Mouse (Mus musculus) hindbrain, embryonic 14.5 days (tissue): ENCODE measurements around the gene Traf2. TPM values are rescaled to one million over a fixed set of nuclear protein-coding genes. Genes with fewer than 3 reads are reported as not detected.
A peak's percentile ranks its signal among the peaks of the same experiment; 100 is the strongest.

Experiments
- ATAC-seq: fragments of 200-750 bp; cut with Nextera tagmentation; 2 replicates; pipeline ENCODE4 v1.8.0; 2017; ENCODE audit warnings: moderate number of reproducible peaks, mild to moderate bottlenecking, moderate TSS enrichment, moderate library complexity; ENCODE audit not compliant: low FRiP score
- DNase-seq: peaks from one replicate; pipeline ENCODE4 v3.0.0-alpha.2; 2015; ENCODE audit warnings: low spot score
- H3K27ac ChIP-seq: fragments of 300-500 bp; sonication (generic); 2 replicates; pipeline ENCODE4 v1.5.1; 2014; ENCODE audit warnings: mild to moderate bottlenecking, moderate library complexity
- H3K27me3 ChIP-seq: fragments of 300-500 bp; sonication (generic); 2 replicates; pipeline ENCODE4 v1.6.1; 2014; ENCODE audit warnings: mild to moderate bottlenecking, low read length, mixed read lengths; ENCODE audit not compliant: control insufficient read depth, insufficient read depth
- H3K36me3 ChIP-seq: fragments of 300-500 bp; sonication (generic); replicated peaks from 2 replicates; pipeline ENCODE4 v1.6.1; 2014; ENCODE audit not compliant: control insufficient read depth, insufficient read depth
- H3K4me1 ChIP-seq: fragments of 300-500 bp; sonication (generic); replicated peaks from 2 replicates; pipeline ENCODE4 v1.6.1; 2014; ENCODE audit warnings: antibody characterized with exemption, low read length, mixed read lengths; ENCODE audit not compliant: control insufficient read depth, insufficient read depth
- H3K4me2 ChIP-seq: fragments of 300-500 bp; sonication (generic); replicated peaks from 2 replicates; pipeline ENCODE4 v1.6.1; 2014; ENCODE audit warnings: mild to moderate bottlenecking, moderate library complexity
- H3K4me3 ChIP-seq: fragments of 300-500 bp; sonication (generic); replicated peaks from 2 replicates; pipeline ENCODE4 v1.5.1; 2014; ENCODE audit warnings: mild to moderate bottlenecking, low read length
- H3K9ac ChIP-seq: fragments of 300-500 bp; sonication (generic); 2 replicates; pipeline ENCODE4 v1.6.1; 2014
- H3K9me3 ChIP-seq: fragments of 300-500 bp; sonication (generic); 2 replicates; pipeline ENCODE4 v1.6.1; 2016; ENCODE audit warnings: low read length; ENCODE audit not compliant: control insufficient read depth
- WGBS: fragments of 180-500 bp; shearing (Covaris S2); extraction: QIAGEN DNeasy Blood & Tissue Kit; methylation state at CpG from one replicate; pipeline ENCODE4 v1.1.7; 2014; 5-methylcytosine and 5-hydroxymethylcytosine counted together
- polyA plus RNA-seq: library from polyadenylated mRNA; unstranded; fragments of >200 nt; fragmentation: Nextera tagmentation; extraction: Ambion mirVana; gene quantifications from 2 replicates; pipeline ENCODE4 v1.2.1, GENCODE M21; 2014

Gene Traf2
- polyA plus RNA-seq, 1 experiment from 2014 or later = 15.6 TPM

DNA sequence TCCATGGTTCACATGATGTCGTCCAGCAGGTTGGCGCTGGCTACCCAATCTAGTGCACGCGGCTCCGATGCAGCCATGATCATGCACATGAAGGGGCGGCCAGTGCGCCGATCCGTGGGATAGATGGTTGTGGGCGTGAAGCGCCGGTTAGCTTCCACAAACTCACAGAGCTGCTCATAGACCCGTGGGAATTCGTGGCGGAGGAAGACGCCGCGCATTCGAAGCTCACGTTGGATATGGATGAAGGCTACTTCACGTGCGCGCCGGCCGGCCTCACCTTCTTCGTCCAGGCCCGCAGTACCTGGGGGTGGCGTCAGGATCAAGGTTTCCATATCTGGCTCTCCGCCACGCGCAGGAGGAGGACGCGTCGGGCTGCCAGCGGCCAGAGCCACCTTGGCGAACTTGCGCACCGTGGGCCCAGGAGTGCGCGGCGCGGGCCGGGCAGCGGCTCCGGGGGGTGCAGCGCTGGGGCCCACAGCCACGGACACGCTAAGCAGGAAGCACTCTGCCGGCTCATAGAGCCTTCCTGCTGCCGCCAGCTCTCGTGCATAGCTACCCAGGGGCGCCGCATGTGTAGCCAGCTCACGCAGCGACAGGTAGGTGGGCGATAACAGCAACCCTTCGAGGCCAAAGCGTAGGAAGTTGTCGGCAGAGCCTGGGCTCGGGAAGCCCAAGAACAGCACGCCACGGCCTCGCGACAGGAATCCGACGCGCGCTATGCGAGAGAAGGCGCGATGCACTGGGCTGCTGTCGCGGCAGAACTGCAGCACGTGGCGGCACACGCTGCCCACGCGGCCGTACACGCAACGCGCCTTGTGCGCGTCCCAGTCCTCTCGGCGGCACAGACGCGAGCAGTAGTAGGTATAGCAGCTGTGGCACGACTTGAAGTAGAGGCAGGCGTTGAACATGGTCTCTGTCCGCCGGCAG, 30.5 kb upstream of the Traf2 start:
- 16% methylated on average over 92 of the region's 92 CpGs for WGBS
- H3K4me1 ChIP-seq = peaks cover 43% of the 10 kb centered on the region
- no peak for DNase-seq
- no peak overlapping the region; the same call in 1 of the 2 replicates for H3K9ac ChIP-seq
- H3K36me3 ChIP-seq = peaks cover 14% of the 10 kb centered on the region
- H3K4me3 ChIP-seq = peak overlapping the region; percentile 14
- no peaks in the 10 kb centered on the region for H3K9me3 ChIP-seq
- no peak overlapping the region for H3K27ac ChIP-seq
- peak overlapping the region; percentile 19 for H3K4me2 ChIP-seq
- no peak for ATAC-seq
- peaks cover 56% of the 10 kb centered on the region for H3K27me3 ChIP-seq

DNA sequence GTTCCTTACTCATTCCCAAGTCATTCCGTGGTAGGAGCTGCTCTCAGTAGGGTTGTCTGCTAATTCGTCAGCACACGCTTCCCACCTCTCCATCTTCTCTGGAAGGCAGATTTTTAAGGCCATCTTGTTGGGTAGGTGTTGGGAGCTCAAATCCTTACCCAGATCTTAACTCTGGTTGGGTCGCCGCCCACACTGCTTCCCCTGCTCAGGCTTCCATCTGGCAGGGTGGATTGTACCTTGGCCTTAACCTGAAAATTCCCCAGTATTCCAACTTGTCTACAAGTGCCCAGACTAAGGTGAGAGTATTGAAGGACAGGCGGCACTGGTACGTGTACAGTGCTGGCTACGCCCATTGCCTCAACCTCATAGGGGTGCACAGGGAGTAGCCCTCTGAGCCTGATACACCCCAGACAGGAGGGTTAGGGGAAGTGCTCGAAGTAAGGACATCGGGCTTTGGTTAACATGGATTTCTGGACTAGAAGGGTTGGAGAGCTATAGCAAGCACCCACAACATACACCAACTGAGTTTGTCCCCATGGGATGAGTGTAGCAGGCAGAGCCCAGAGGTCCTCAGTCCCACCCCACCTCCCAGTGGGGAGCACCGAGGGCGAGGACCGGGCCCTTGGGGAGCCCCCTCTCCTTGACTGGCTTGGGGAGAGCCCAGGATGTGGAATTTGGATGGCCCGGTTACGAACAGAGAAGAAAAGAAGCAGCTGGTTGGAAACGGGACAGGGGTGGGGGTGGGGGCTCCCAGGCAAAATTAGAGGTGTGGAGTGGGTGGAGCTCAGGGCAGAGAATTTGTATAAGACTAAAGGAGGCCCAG, 29.5 kb upstream of the Traf2 start:
- 72% methylated on average over 16 of the region's 16 CpGs for WGBS
- H3K4me1 ChIP-seq = peaks cover 40% of the 10 kb centered on the region
- H3K27me3 ChIP-seq = peaks cover 56% of the 10 kb centered on the region
- H3K4me3 ChIP-seq = no peak overlapping the region
- H3K4me2 ChIP-seq = no peak overlapping the region; the same call in 1 of the 2 replicates
- ATAC-seq (no peak), DNase-seq (no peak)
- H3K27ac ChIP-seq = no peak overlapping the region
- peaks cover 14% of the 10 kb centered on the region for H3K36me3 ChIP-seq
- no peaks in the 10 kb centered on the region for H3K9me3 ChIP-seq
- H3K9ac ChIP-seq = no peak overlapping the region

DNA sequence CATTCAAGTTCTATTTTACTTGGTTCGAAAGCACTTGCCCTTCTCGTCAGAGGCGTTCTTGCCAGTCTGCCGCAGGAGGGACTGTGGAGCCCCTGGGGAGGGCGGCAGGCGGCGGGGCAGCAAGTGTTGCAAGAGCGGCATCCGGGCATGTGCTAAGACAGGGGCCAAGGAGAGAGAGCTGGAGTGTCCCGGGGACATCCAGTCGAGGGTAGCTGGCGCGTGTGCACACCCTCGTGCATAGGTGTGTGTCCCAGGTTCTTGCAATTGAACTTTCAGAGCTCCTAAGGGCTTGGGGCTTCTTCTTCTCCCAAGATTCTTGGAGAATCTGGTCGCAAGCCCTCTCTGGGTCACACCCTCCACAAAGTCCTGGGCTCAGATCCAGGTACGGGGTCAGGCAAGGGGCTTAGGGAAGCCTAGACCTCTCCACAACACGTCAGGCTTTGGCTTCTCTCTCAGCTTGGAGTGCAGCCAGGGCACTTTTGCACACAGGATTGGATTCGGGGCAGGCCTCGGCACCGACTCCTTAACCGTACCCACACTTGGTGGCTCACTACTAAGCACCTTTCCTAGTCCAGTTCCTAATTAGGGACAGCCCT, 28.8 kb upstream of the Traf2 start:
- Histone ChIP-seq H3K4me1 (peaks cover 33% of the 10 kb centered on the region), H3K9me3 (no peaks in the 10 kb centered on the region), H3K4me2 (peak overlapping the region; percentile 90), H3K27ac (peak overlapping the region; percentile 85), H3K27me3 (peaks cover 52% of the 10 kb centered on the region), H3K4me3 (peak overlapping the region; percentile 51), H3K36me3 (peaks cover 14% of the 10 kb centered on the region), H3K9ac (peak overlapping the region; percentile 56)
- WGBS = 15% methylated on average over 21 of the region's 21 CpGs
- no peak for ATAC-seq
- DNase-seq = no peak

- H3K4me1 ChIP-seq = peaks cover 28% of the 10 kb centered on the region
- ATAC-seq (peak; percentile 99), DNase-seq (peak; percentile 97)
- H3K9ac ChIP-seq = peak within 1 kb of the TSS; percentile 56
- no peaks in the 10 kb centered on the region for H3K9me3 ChIP-seq
- peak within 1 kb of the TSS; percentile 51 for H3K4me3 ChIP-seq
- peak within 1 kb of the TSS; percentile 90 for H3K4me2 ChIP-seq
- peak within 1 kb of the TSS; percentile 85 for H3K27ac ChIP-seq
- WGBS = under 1% methylated on average over 42 of the region's 45 CpGs
- H3K27me3 ChIP-seq = peaks cover 44% of the 10 kb centered on the region
- peaks cover 16% of the 10 kb centered on the region for H3K36me3 ChIP-seq
These were observed 28.1 kb upstream of the Traf2 start, which contains the start of the genes Mamdc4 and Phpt1 for GRCm38 (mm10) chr2:25574579-25575431. Mamdc4 (minus strand) TSS chr2:25574845. Phpt1 (minus strand) TSS chr2:25575224.

DNA sequence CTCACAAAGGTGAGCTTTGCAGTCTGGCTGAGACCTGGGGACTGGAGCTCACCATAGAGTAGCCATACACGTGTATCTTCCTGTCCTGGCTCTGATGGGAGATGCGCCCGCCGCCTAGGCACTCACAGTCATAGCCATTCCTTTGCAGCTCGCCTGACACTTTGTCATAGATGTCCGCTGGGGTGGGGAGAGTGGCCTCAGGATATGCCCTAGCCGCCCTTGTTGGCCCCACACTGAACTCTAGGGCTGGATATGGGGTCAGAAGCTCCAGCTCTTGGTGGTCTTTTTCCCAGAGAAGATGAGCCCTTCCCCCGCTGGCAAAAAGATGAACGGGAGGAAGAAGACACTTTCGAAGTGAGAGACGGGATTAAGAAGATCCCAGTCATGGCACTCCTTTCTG, 27.4 kb upstream of the Traf2 start:
- H3K4me2 ChIP-seq = peak overlapping the region; percentile 90
- ATAC-seq (no peak), DNase-seq (no peak)
- H3K27me3 ChIP-seq = peaks cover 38% of the 10 kb centered on the region
- peak overlapping the region; percentile 51 for H3K4me3 ChIP-seq
- WGBS = 21% methylated on average over 11 of the region's 11 CpGs
- H3K27ac ChIP-seq = peak overlapping the region; percentile 85
- H3K9me3 ChIP-seq = no peaks in the 10 kb centered on the region
- H3K36me3 ChIP-seq = peaks cover 23% of the 10 kb centered on the region
- H3K4me1 ChIP-seq = peaks cover 21% of the 10 kb centered on the region
- H3K9ac ChIP-seq = peak overlapping the region; percentile 55

- WGBS = 100% methylated on average over 2 of the region's 2 CpGs
- Histone ChIP-seq H3K4me3 (0 out of 2 replicates have a peak overlapping the region, but pooled peaks have one; percentile 51), H3K9me3 (no peaks in the 10 kb centered on the region), H3K4me2 (0 out of 2 replicates have a peak overlapping the region, but pooled peaks have one; percentile 90), H3K9ac (0 out of 2 replicates have a peak overlapping the region, but pooled peaks have one; percentile 55), H3K27me3 (peaks cover 27% of the 10 kb centered on the region), H3K27ac (no peak overlapping the region), H3K4me1 (peaks cover 21% of the 10 kb centered on the region), H3K36me3 (peaks cover 27% of the 10 kb centered on the region)
- DNase-seq (no peak), ATAC-seq (no peak)
These were observed 26.3 kb upstream of the Traf2 start for GRCm38 (mm10) chr2:25573068-25573467.

- no peak overlapping the region for H3K9ac ChIP-seq
- H3K36me3 ChIP-seq = peaks cover 25% of the 10 kb centered on the region
- 94% methylated on average over 4 of the region's 4 CpGs for WGBS
- H3K27me3 ChIP-seq = peaks cover 9% of the 10 kb centered on the region
- no peak overlapping the region for H3K4me3 ChIP-seq
- DNase-seq (no peak), ATAC-seq (no peak)
- no peak overlapping the region for H3K27ac ChIP-seq
- H3K4me2 ChIP-seq = no peak overlapping the region
- peaks cover 21% of the 10 kb centered on the region for H3K4me1 ChIP-seq
- H3K9me3 ChIP-seq = no peaks in the 10 kb centered on the region
These were observed 24.5 kb upstream of the Traf2 start for GRCm38 (mm10) chr2:25571221-25571620.

- ATAC-seq (no peak), DNase-seq (no peak)
- 90% methylated on average over 3 of the region's 3 CpGs for WGBS
- Histone ChIP-seq H3K27me3 (no peaks in the 10 kb centered on the region), H3K4me3 (no peak overlapping the region), H3K4me2 (no peak overlapping the region), H3K9ac (no peak overlapping the region), H3K27ac (no peak overlapping the region), H3K36me3 (peaks cover 43% of the 10 kb centered on the region), H3K9me3 (no peaks in the 10 kb centered on the region), H3K4me1 (peaks cover 13% of the 10 kb centered on the region)
These were observed 22.6 kb upstream of the Traf2 start for GRCm38 (mm10) chr2:25569323-25569722.
